Mouse (Mus musculus) inflammation-experienced regulatory T-cells, adult 6 months (primary cell): ENCODE data around the gene Neurod2. TPM values are rescaled to one million over a fixed set of nuclear protein-coding genes. Genes with fewer than 3 reads are reported as not detected.
A peak's percentile ranks its signal among the peaks of the same experiment; 100 is the strongest.

ENCODE experiments used
- ATAC-seq: one replicate; pipeline ENCODE4 v1.8.0; 2017
- polyA plus RNA-seq, 3 experiments: library from polyadenylated mRNA; unstranded; fragments of 100-300 nt; shearing (Covaris generic); gene quantifications; one replicate each; pipeline ENCODE4 v1.2.1; 2017

Gene Neurod2
- not detected for polyA plus RNA-seq

- no peak for ATAC-seq
These were observed at the start of gene Neurod2 for GRCm38 (mm10) chr11:98329081-98329959. Neurod2 (minus strand) TSS chr11:98329648.

GRCm38 (mm10) chr11:98377787-98378186 is 48.3 kb upstream of the Neurod2 start:
- no peak for ATAC-seq

- ATAC-seq = no peak
These were observed 47.3 kb upstream of the Neurod2 start for GRCm38 (mm10) chr11:98376756-98377155.

- no peak for ATAC-seq
These were observed 44.8 kb upstream of the Neurod2 start for GRCm38 (mm10) chr11:98374266-98374665.

- ATAC-seq = no peak
These were observed 43.8 kb upstream of the Neurod2 start for GRCm38 (mm10) chr11:98373244-98373643.

- ATAC-seq = no peak
These were observed 43.0 kb upstream of the Neurod2 start for GRCm38 (mm10) chr11:98372406-98372805.

GRCm38 (mm10) chr11:98371556-98372240 is 42.2 kb upstream of the Neurod2 start:
- no peak for ATAC-seq

GRCm38 (mm10) chr11:98370588-98370987 is 41.1 kb upstream of the Neurod2 start:
- no peak for ATAC-seq

GRCm38 (mm10) chr11:98369337-98369736 is 39.9 kb upstream of the Neurod2 start:
- no peak for ATAC-seq

GRCm38 (mm10) chr11:98367863-98368186 is 38.4 kb upstream of the Neurod2 start:
- no peak for ATAC-seq

- no peak for ATAC-seq
These were observed 37.9 kb upstream of the Neurod2 start for GRCm38 (mm10) chr11:98367171-98367862.

- no peak for ATAC-seq
These were observed 36.8 kb upstream of the Neurod2 start for GRCm38 (mm10) chr11:98366290-98366689.

GRCm38 (mm10) chr11:98364410-98364809 is 35.0 kb upstream of the Neurod2 start:
- no peak for ATAC-seq

GRCm38 (mm10) chr11:98363817-98364216 is 34.4 kb upstream of the Neurod2 start:
- no peak for ATAC-seq

- no peak for ATAC-seq
These were observed 31.5 kb upstream of the Neurod2 start for GRCm38 (mm10) chr11:98360866-98361521.

- peak; percentile 85 for ATAC-seq
These were observed 29.0 kb upstream of the Neurod2 start, which contains the start of gene Stard3 for GRCm38 (mm10) chr11:98358161-98359083. Stard3 (plus strand) TSS chr11:98358368.

GRCm38 (mm10) chr11:98357396-98358160 is 28.1 kb upstream of the Neurod2 start:
- ATAC-seq = peak; percentile 37

- ATAC-seq = no peak
These were observed 27.4 kb upstream of the Neurod2 start for GRCm38 (mm10) chr11:98356625-98357394.

GRCm38 (mm10) chr11:98355732-98356299 is 26.4 kb upstream of the Neurod2 start:
- ATAC-seq = peak; percentile 48

- ATAC-seq = no peak
These were observed 25.0 kb upstream of the Neurod2 start for GRCm38 (mm10) chr11:98354445-98354844.
